Mouse (Mus musculus) heart, embryonic 13.5 days (tissue): ENCODE results near the gene Card19. TPM values are rescaled to one million over a fixed set of nuclear protein-coding genes. Genes with fewer than 3 reads are reported as not detected.

Source experiments
- ATAC-seq: fragments of 200-750 bp; cut with Nextera tagmentation; 2 replicates; pipeline ENCODE4 v1.8.0; 2017; ENCODE audit warnings: moderate TSS enrichment; ENCODE audit not compliant: insufficient number of reproducible peaks, low FRiP score, low TSS enrichment; ENCODE audit errors: extremely low read depth
- H3K27ac ChIP-seq: fragments of 300-500 bp; sonication (generic); replicated peaks from 2 replicates; pipeline ENCODE4 v1.5.1; 2015; ENCODE audit warnings: moderate library complexity, mild to moderate bottlenecking, inconsistent platforms
- H3K27me3 ChIP-seq: fragments of 300-500 bp; sonication (generic); replicated peaks from 2 replicates; pipeline ENCODE4 v1.6.1; 2015; ENCODE audit warnings: mild to moderate bottlenecking, inconsistent platforms
- H3K36me3 ChIP-seq: fragments of 300-500 bp; sonication (generic); 2 replicates; pipeline ENCODE4 v1.6.1; 2015; ENCODE audit warnings: mild to moderate bottlenecking, inconsistent platforms
- H3K4me1 ChIP-seq: fragments of 300-500 bp; sonication (generic); 2 replicates; pipeline ENCODE4 v1.6.1; 2015; ENCODE audit warnings: inconsistent platforms
- H3K4me2 ChIP-seq: fragments of 300-500 bp; sonication (generic); 2 replicates; pipeline ENCODE4 v1.6.1; 2015; ENCODE audit warnings: inconsistent platforms, mild to moderate bottlenecking, moderate library complexity
- H3K4me3 ChIP-seq: fragments of 300-500 bp; sonication (generic); 2 replicates; pipeline ENCODE4 v1.5.1; 2015; ENCODE audit warnings: moderate library complexity, mild to moderate bottlenecking, inconsistent platforms
- H3K9ac ChIP-seq: fragments of 300-500 bp; sonication (generic); 2 replicates; pipeline ENCODE4 v1.6.1; 2015; ENCODE audit warnings: inconsistent platforms, mild to moderate bottlenecking, moderate library complexity
- H3K9me3 ChIP-seq: fragments of 300-500 bp; sonication (generic); 2 replicates; pipeline ENCODE4 v1.6.1; 2016; ENCODE audit warnings: inconsistent platforms
- WGBS: fragments of 180-500 bp; shearing (Covaris S2); methylation state at CpG from one replicate; pipeline ENCODE4 v1.1.7; 2015; ENCODE audit warnings: mixed read lengths; 5-methylcytosine and 5-hydroxymethylcytosine counted together
- polyA plus RNA-seq: library from polyadenylated mRNA; unstranded; fragments of >200 nt; fragmentation: Nextera tagmentation; extraction: Ambion mirVana; gene quantifications from 2 replicates; pipeline ENCODE4 v1.2.1, GENCODE M21; 2015

Card19 gene
- polyA plus RNA-seq, 1 experiment from 2014 or later = 89.0 TPM

GRCm38 (mm10) chr13:49247232-49247739 lies 31.4 kb upstream of the Card19 start:
- 28% methylated on average over 12 of the region's 12 CpGs for WGBS
- Histone ChIP-seq H3K4me3 (peak overlapping the region; percentile 55), H3K4me1 (peaks cover 34% of the 10 kb centered on the region), H3K27ac (no peak overlapping the region), H3K9ac (peak overlapping the region; percentile 66), H3K9me3 (no peaks in the 10 kb centered on the region), H3K27me3 (peaks cover 36% of the 10 kb centered on the region), H3K36me3 (no peaks in the 10 kb centered on the region), H3K4me2 (peak overlapping the region; percentile 85)
- ATAC-seq = no peak

GRCm38 (mm10) chr13:49246626-49247025 lies 30.8 kb upstream of the Card19 start:
- 74% methylated on average over 2 of the region's 2 CpGs for WGBS
- Histone ChIP-seq H3K9ac (no peak overlapping the region), H3K4me3 (no peak overlapping the region), H3K9me3 (no peaks in the 10 kb centered on the region), H3K4me1 (peaks cover 34% of the 10 kb centered on the region), H3K36me3 (no peaks in the 10 kb centered on the region), H3K27me3 (peaks cover 36% of the 10 kb centered on the region), H3K4me2 (no peak overlapping the region), H3K27ac (no peak overlapping the region)
- ATAC-seq = no peak

- WGBS = 39% methylated on average over 3 of the region's 3 CpGs
Observed at GRCm38 (mm10) chr13:49246011-49246410, 30.2 kb upstream of the Card19 start.

GRCm38 (mm10) chr13:49245251-49245650 lies 29.4 kb upstream of the Card19 start:
- H3K27ac ChIP-seq = no peak overlapping the region
- H3K9me3 ChIP-seq = no peaks in the 10 kb centered on the region
- no peaks in the 10 kb centered on the region for H3K36me3 ChIP-seq
- peaks cover 36% of the 10 kb centered on the region for H3K27me3 ChIP-seq
- H3K9ac ChIP-seq = no peak overlapping the region
- 59% methylated on average over 4 of the region's 4 CpGs for WGBS
- peaks cover 34% of the 10 kb centered on the region for H3K4me1 ChIP-seq
- no peak overlapping the region for H3K4me2 ChIP-seq
- H3K4me3 ChIP-seq = no peak overlapping the region
- ATAC-seq = no peak

More at GRCm38 (mm10) chr13:49246011-49246410, 30.2 kb upstream of the Card19 start:
- Histone ChIP-seq H3K27me3 (peaks cover 36% of the 10 kb centered on the region), H3K9me3 (no peaks in the 10 kb centered on the region), H3K4me1 (peaks cover 34% of the 10 kb centered on the region), H3K27ac (no peak overlapping the region), H3K9ac (no peak overlapping the region), H3K4me2 (no peak overlapping the region), H3K4me3 (no peak overlapping the region), H3K36me3 (no peaks in the 10 kb centered on the region)
- no peak for ATAC-seq

GRCm38 (mm10) chr13:49243492-49243891 lies 27.7 kb upstream of the Card19 start:
- H3K27me3 ChIP-seq = peaks cover 29% of the 10 kb centered on the region
- 90% methylated on average over 2 of the region's 2 CpGs for WGBS
- no peak overlapping the region for H3K4me2 ChIP-seq
- no peaks in the 10 kb centered on the region for H3K9me3 ChIP-seq
- peaks cover 29% of the 10 kb centered on the region for H3K4me1 ChIP-seq
- H3K36me3 ChIP-seq = no peaks in the 10 kb centered on the region
- no peak overlapping the region for H3K4me3 ChIP-seq
- ATAC-seq = no peak
- H3K9ac ChIP-seq = no peak overlapping the region
- H3K27ac ChIP-seq = no peak overlapping the region

- no peak overlapping the region for H3K4me3 ChIP-seq
- H3K9me3 ChIP-seq = no peaks in the 10 kb centered on the region
- 0 out of 2 replicates have a peak overlapping the region, but pooled peaks have one; percentile 8 for H3K9ac ChIP-seq
- no peak overlapping the region for H3K4me2 ChIP-seq
- peaks cover 19% of the 10 kb centered on the region for H3K4me1 ChIP-seq
- no peaks in the 10 kb centered on the region for H3K36me3 ChIP-seq
- H3K27ac ChIP-seq = no peak overlapping the region
- H3K27me3 ChIP-seq = peaks cover 19% of the 10 kb centered on the region
- ATAC-seq = no peak
- 46% methylated on average over 9 of the region's 9 CpGs for WGBS
Observed at GRCm38 (mm10) chr13:49242321-49243065, 26.7 kb upstream of the Card19 start.

GRCm38 (mm10) chr13:49238737-49239136 lies 22.9 kb upstream of the Card19 start:
- H3K4me1 ChIP-seq = peaks cover 9% of the 10 kb centered on the region; the same call in 1 of the 2 replicates
- no peak overlapping the region for H3K27ac ChIP-seq
- no peak overlapping the region for H3K4me2 ChIP-seq
- no peaks in the 10 kb centered on the region for H3K9me3 ChIP-seq
- H3K4me3 ChIP-seq = no peak overlapping the region
- ATAC-seq = no peak
- no peaks in the 10 kb centered on the region for H3K27me3 ChIP-seq
- no peaks in the 10 kb centered on the region for H3K36me3 ChIP-seq
- no peak overlapping the region for H3K9ac ChIP-seq
- WGBS = 90% methylated on average over 8 of the region's 8 CpGs

GRCm38 (mm10) chr13:49237617-49238016 lies 21.8 kb upstream of the Card19 start:
- ATAC-seq = no peak
- Histone ChIP-seq H3K27me3 (no peaks in the 10 kb centered on the region), H3K4me3 (no peak overlapping the region), H3K36me3 (no peaks in the 10 kb centered on the region), H3K9me3 (no peaks in the 10 kb centered on the region), H3K27ac (no peak overlapping the region), H3K4me1 (peaks cover 9% of the 10 kb centered on the region; the same call in 1 of the 2 replicates), H3K9ac (no peak overlapping the region), H3K4me2 (no peak overlapping the region)
- whole genome bisulfite sequencing = 83% methylated on average over 8 of the region's 8 CpGs

GRCm38 (mm10) chr13:49234711-49235110 lies 18.9 kb upstream of the Card19 start:
- no peaks in the 10 kb centered on the region for H3K9me3 ChIP-seq
- 87% methylated on average over 4 of the region's 4 CpGs for WGBS

GRCm38 (mm10) chr13:49233792-49234572 lies 18.1 kb upstream of the Card19 start:
- Histone ChIP-seq H3K27me3 (no peaks in the 10 kb centered on the region), H3K9ac (no peak overlapping the region), H3K27ac (no peak overlapping the region), H3K9me3 (no peaks in the 10 kb centered on the region), H3K4me1 (peaks cover 5% of the 10 kb centered on the region; the same call in 1 of the 2 replicates), H3K4me3 (no peak overlapping the region), H3K36me3 (no peaks in the 10 kb centered on the region), H3K4me2 (no peak overlapping the region)
- no peak for ATAC-seq
- WGBS = 76% methylated on average over 8 of the region's 8 CpGs

More at GRCm38 (mm10) chr13:49234711-49235110, 18.9 kb upstream of the Card19 start:
- H3K27me3 ChIP-seq = no peaks in the 10 kb centered on the region
- H3K4me3 ChIP-seq = no peak overlapping the region
- no peak for ATAC-seq
- H3K4me1 ChIP-seq = peaks cover 5% of the 10 kb centered on the region; the same call in 1 of the 2 replicates
- no peak overlapping the region for H3K27ac ChIP-seq
- no peak overlapping the region for H3K9ac ChIP-seq
- no peak overlapping the region for H3K4me2 ChIP-seq
- no peaks in the 10 kb centered on the region for H3K36me3 ChIP-seq

GRCm38 (mm10) chr13:49225633-49226032 lies 9.8 kb upstream of the Card19 start:
- H3K9me3 ChIP-seq = 0 out of 2 replicates have a peak, but pooled peaks cover 4% of the 10 kb centered on the region
- no peak overlapping the region for H3K4me2 ChIP-seq
- no peak for ATAC-seq
- no peaks in the 10 kb centered on the region; the same call in 1 of the 2 replicates for H3K4me1 ChIP-seq
- no peaks in the 10 kb centered on the region for H3K36me3 ChIP-seq
- H3K4me3 ChIP-seq = no peak overlapping the region
- no peak overlapping the region for H3K27ac ChIP-seq
- peaks cover 27% of the 10 kb centered on the region for H3K27me3 ChIP-seq
- H3K9ac ChIP-seq = no peak overlapping the region
- WGBS = 25% methylated on average over 4 of the region's 4 CpGs
